Mouse (Mus musculus): ENCODE data around the gene Dusp22.

Dusp22 gene

DNA sequence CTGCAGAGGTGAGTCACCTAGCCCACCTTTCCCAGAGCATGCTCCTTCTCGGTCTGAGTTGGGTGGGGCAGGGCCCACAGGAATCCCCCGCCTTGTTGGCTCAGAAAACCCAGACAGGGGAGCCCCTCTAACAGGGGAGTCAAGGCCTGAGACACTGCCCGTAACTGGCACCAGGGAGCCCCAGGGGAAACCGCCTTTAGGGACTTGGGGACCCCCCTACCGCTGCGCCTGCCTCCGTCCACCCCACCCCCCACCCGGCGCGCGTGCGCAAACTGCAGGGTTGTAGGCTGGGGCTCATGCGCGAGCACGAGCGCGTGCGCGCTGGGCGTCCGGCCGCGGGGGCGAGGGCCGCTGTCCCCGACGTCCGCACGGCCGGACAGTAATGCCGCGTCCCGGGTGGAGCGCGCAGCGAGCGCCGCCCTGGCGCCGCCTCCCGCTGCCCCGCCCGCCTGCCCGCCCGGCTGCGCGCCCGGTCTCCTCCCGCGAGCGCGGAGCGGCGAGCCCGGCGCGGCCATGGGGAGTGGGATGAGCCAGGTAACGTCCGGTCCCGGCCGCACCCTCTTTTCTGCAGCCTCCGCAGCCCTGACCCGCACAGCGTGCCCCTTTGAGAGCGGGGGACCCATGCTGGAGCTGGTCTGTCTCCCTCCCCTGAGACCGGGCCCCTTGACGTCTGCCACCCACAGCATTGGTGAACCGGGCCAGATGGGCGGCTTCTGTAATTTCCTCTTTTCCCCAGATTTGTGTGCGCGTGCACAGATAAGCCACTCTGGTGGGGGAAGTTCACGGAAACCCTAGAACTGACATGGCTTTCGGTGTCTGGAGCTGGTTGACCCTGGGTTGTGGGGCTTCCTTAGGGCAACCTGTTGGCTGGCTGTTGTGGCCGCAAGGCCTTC lies at the start of gene Dusp22:
Dusp22 (plus strand) TSS at position 387 of the 893 bp plus-strand sequence.
- DNase-seq (ENCODE audit: low spot score in 2 of 2), result peak; percentile 91 to 93

DNA sequence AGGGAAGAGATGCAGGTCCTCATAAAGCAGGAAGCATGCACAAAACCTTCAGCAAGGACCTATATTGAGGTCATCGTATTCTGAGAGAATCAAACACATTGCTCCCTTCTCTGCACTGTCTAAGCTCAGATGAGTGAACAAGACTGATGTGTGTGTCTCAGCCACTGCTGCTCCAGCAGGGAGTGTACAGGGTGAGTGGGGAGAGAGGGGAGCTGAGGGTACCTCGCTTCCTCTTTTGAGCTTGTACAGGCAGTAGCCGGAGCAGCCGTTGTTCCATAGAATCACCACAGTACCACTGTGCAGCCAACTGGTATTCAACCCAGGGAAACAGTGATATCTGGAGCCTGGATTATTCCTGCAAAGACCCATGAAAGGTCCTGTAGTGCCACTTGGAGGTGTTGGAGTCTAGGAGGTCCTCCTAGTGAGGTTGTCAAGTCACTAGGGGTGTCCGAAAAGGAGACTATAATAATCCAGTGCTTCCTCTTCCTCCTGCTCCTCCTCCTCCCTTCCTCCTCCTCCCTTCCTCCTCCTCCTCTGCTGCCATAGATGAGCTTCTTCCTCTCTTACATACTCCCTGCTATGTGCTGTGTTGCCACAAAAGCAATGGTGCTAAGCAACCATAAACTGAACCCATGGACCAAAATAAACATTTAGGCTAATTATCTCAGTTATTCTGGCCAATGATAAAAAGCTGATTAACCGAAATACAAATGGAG lies 47.6 kb upstream of the Dusp22 start:
- peak in 1 of 2 experiments; percentile 6 for DNase-seq (ENCODE audit: low spot score in 2 of 2)

DNA sequence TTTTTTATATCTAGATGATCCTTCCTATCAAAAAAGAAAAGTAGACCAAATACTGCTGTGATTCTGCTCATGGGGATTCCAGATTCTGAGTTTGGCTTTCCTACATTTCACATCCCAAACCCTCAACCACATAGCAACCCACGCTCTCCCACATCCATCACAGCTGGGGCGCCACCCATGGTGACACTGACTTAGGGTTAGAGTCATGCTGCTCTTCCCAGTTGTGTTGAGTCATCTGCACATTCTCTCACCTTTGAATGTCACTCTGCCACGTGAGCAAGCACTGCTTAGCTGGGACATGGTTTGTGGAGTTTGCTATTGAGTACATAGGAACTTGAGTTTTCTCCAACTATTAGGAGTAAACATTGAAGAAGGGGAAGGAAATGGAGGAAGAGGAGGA lies 40.1 kb upstream of the Dusp22 start:
- no peak for DNase-seq (ENCODE audit: low spot score in 2 of 2)

DNA sequence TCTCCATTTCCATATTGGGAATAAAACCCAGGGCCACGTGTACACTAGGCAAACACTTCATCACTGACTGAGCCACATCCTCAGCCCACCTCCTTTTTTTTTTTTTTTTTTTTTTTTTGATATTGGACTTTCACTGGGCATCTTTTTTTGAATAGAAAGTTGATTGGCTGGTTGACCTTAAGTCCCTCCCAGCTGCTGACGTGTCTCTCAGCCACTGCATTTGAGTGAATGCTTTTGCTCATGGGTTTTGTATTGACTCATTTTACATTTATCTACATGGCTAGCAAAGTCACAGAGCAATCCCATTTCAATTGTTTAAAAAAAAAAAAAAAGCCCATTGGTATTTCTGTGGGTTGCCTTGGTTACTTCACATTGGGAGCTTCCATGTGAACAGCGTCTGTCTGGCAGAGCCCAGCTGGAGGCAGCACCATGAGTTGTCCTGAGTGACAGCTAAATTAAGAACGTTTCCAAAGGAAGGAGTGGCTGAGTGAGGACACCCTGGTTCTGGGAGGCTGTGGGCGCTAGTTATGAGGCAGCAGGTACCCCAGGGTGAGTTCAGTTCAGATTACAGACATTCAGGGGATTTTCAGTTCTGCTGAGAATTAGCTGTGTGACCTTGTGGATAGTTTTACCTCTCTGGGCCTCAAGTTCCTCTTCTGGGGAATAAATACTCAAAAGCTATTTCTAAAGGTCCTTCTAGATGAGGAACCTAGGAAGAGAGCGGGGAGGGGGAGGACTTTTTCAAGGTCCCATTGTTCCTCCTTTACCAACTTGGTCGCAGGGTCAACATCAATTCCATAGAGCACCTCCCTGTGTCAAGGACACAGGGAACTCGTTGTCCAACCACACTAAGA lies 31.4 kb upstream of the Dusp22 start:
- no peak for DNase-seq (ENCODE audit: low spot score in 2 of 2)

DNA sequence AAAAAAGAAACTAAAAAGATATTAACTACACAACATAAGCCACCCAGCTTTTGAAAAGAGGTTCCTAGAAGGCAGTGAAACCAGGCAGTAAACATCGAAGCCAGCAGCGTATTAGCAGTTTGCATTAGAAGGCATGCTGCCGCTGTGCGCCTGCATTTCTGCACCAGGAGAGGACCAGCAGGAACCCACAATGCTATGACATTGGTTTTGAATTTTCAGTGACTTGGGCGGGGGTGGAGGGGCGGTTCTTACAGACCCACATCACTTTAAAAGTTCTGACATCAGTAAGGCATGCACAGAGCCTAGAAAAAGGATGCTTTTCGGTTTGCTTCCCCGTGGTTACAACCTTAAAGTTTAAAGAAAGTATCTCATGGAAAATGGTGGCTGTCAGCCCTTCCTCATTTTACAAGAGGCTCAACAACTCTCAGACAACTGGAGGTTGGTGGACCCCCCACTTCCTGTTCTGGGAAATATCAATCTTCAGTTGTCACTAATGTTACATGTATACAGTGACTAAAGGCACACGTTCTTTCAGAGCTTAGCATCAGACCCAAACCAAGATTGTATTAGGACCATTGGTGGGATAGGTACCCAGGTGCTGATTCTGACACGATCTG lies 29.9 kb upstream of the Dusp22 start:
- no peak for DNase-seq (ENCODE audit: low spot score in 2 of 2)

DNA sequence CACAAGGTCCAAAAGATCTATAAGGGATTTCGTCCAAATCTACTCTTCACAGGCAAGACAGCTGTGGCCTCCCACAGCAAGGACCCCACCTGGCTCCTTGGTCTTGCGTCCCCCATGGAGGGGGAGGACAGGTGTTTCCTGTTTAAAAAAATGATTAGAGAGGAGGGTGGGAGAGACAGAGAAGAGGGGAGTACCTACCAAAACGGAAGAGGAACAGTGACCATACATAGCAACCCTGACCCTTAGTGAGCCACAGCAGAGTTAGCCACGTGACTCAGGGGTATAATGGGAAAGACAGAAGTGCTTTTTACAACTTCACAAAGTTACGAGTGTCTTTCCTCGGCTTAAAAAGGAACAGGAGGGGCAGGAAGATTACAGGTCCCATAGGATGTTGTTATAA lies 26.8 kb upstream of the Dusp22 start:
- DNase-seq (ENCODE audit: low spot score in 2 of 2), result no peak

DNA sequence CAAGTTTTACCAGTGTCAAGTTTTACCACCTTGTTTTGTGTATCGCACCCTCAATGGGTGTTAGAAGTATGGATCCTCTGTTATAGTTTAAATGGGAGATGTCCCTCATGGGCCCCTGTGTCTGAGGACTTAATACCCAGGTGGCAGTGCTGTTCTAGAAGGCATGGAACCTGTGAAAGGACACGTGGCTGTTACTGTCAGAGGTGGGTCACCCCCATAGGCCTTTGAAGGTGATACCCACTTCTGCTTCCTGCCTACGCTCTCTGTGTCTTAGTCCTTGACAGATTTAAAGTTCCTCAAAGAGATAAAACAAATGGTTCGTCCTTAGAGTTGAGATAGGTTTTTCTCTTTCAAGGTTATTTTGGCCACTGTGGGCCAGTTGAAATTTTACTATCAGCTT lies 23.3 kb upstream of the Dusp22 start:
- DNase-seq (ENCODE audit: low spot score in 2 of 2), result no peak

DNA sequence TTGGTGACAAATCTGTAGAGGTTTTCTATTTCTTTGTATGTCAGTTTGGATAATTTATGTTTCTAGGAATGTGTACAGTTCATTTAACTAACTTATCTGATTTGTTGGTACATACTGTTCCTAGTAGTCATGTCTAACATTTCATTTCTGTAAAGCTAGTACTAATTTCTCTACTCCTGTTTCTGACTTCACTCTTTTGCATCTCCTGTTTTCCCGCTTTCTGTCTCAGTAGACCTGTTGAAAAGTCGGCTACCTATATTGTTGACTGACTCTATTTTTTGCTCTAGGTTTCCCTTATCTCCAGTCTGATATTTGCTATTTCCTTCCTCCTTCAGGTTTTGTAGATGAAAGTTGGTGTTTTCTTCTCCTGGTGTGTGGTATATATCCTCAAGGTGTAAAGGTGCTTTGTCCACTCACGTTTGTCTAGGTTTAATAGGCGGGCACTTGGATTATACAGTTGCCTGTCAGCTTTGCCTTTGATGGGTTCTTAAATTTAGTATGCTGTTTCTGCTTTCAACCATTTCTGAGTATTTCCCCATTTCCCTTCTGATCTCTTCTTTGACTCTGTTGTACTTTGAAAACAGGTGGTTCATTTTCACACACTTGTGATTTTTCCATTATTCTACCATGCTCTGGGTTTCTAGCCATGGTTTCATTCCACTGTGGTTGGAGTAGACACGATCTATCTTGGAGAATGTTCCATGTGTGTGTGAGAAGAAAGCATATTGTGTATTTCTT lies 21.3 kb upstream of the Dusp22 start:
- DNase-seq (ENCODE audit: low spot score in 2 of 2), result no peak

DNA sequence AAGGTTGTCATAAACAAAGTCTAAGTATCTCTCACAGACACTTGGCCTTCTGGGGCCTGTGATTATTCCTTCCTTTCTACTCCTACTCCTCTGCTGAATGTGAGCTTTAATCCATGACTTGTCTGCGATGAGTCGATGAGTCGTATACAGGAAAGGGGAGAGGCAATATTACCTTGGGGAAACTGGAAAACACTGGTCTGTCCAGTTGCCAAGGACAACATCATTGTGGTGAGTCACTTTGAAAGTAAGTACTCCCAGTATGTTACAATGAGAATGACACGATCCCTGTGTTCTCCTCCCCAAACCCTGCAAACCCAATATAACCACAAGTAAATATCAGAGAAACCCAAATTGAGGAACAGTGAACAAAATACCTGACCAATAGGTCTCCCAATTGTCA lies 17.7 kb upstream of the Dusp22 start:
- no peak for DNase-seq (ENCODE audit: low spot score in 2 of 2)

DNA sequence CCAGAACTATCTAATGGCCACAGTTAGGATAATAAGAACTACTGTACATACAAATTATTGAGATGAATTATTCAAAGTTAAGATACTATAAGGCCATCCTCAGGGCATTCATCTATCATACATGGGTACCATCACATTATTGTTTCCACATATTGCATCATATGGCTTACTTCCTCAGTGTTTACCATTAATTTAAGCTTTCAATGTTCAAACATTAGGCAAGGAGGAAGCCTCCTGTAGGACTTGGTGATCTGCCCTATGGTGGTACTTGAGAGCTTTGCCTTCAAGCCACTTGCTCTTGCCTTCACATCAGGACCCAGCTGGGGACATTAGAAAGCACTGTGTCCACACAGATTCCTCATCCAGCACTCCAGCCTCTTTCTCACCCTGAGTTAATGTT lies 11.3 kb upstream of the Dusp22 start:
- no peak for DNase-seq (ENCODE audit: low spot score in 2 of 2)

DNA sequence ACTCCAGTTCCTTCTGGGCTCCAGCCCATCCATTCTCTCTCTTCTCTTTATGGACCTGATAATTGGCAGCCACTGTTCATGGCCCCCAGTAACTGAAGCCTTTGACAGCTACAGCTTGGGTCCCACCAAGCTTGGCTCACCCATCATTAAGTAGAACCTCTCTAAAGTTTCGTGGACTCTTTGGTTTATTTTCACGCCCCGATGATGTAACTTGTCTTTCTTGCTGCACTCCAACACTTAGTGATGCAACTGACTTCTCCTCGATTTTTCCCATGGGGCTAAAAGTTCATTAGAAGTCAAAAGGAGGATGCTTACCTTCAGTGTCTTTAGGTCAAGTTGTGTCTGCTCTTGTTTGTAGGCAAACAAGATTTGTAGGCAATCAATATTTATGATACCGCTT lies 10.6 kb upstream of the Dusp22 start:
- no peak for DNase-seq (ENCODE audit: low spot score in 2 of 2)

DNA sequence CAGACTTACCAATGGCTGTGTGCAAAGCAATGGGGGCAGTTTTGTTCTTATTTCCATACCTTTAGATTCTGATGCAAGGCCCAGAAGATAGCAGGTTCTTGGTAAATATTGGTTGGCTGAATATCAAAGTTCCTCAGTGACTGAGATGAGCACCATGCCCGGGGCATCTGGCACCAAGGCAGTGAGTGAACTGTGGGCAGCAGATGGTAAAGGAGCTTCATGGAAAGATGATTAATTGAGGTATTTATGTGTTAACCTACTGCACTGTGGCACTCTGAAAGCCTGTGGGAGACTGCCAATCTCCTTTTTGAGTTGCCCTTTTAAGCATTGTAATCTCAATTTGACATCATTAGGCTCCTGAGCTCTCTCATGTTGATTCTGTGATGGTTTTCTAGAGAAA lies 9.1 kb upstream of the Dusp22 start:
- DNase-seq (ENCODE audit: low spot score in 2 of 2), result no peak

DNA sequence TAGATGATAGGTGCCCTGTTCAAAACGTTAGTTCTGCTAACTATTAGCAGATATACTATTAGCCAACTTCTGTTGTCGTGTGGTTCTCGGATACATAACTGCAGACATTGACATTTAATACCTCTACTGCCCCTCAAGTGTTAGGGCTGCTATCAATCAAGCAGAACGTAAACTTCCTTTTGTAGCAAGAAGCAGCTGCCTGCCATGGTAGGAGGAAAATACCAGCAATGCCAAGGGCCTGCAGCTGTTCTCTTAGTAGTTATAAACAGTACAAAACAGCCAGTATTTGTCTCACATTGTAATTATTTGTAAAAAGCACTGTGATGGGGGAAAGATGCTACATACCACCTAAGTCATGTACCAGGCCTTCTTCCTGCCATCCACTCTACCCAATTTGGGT lies 6.7 kb upstream of the Dusp22 start:
- DNase-seq (ENCODE audit: low spot score in 2 of 2), result no peak

DNA sequence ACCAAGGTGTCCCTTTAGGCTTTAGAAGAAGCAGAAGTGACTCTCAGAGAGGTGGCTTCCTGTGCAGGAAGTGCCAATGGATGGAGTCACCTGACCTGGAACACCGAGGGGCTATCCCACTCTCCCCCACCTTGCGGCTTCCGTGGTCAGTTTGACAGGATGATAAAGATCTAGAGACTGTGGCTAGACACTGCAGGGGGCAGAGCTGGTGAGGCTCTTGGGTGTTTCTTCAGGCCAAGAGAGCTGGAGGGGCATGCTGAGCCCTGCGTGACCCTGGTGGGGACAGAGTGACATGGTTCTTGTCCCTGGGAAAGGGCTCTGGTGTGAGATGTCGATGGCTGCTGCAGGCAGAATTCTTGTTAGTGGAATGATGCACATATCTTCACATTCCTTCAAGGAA lies 5.3 kb upstream of the Dusp22 start:
- DNase-seq (ENCODE audit: low spot score in 2 of 2), result no peak

DNA sequence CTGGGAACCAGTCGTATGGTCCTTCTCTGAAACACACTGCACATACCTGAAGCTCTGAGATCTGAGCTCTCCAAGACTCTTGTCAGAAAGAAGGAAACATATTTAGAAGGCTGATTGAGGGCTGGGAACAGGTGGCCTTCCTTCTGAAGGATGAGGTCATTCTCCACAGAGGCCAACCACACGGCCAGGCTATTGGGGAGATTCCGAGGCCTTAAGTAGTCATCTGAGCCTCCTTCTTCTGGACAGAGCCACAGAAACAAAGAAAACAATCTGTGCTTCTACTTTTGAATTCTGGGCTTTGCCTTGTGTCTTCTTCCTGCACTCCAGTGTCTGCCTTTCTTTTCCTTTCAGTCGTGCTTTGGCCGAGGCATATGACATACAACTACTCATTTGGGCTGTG lies 2.9 kb upstream of the Dusp22 start:
- no peak for DNase-seq (ENCODE audit: low spot score in 2 of 2)

DNA sequence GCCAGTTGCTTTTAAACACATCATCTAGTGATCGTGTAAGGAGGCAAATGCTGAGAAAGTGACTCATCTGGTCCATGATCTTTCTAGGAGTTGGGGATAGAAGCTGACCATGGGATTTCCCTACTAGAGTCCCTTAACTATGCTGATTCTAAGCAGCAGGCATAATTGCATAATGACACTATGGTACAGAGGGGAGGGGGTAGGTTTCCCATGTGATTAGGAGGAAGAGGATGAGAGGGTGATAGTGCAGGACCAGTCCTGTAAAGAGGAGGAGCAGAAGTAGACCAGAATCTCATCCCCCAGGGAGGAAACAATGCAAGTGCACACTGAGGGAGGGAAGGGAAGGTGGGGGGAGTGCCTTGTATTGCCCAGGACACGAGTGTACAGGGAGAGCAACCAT lies 2.0 kb upstream of the Dusp22 start:
- DNase-seq (ENCODE audit: low spot score in 2 of 2), result no peak

DNA sequence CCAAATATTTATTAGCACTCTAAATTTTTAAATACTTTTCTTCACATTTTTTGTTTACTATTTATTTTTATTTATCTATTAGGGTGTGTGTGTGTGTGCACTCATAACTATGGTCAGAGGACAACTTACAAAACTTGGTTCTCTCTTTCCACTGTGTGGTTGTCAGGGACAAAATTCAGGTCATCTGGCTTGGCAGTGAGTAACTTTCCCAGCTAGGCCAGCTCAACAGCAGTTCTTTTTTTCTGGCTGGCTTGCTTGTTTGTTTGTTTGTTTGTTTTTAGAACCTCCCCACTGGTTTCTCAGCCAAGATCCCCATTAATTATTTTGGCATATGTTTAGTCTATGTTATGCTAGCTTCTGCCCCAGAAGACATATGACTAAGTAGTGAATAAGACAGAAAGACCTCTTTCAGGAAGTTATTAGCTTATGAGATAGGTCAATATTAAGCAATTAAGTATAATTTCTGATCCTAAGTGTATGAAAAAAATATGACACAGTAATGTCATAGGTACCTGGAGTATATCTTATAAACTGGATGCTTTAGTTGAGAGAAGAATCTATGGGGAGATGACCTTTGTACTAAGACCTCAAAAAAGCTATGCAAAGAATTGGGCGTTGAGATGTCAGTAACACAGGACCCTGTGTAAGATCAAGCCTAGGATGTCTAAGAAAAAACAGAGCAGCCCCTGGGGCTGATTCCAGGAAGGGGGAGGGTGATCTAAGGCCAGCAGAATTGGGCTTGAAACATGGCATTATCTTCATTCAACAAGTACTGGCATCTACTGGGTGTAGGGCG lies 1.4 kb upstream of the Dusp22 start:
- DNase-seq (ENCODE audit: low spot score in 2 of 2), result no peak

DNA sequence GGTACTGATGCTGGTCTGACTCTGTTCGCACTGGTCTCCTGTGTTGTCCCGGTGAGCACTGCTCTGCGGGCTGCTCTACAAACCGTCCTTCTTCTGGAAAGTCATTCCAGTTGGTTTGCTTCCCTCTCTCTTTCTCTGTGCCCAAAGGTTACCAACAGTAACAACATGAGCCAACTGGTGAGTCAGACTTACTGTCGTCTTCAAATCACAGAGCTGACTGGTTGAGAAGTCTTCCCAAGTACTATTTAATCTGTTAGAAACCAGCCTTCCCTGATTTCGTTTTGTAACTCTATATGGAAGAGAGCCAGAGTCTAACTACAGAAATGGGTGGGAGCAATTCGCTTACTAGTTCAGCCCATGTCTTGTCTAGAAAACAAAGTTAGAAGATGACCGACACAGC lies 5.5 kb downstream of the Dusp22 start:
- no peak for DNase-seq (ENCODE audit: low spot score in 2 of 2)

DNA sequence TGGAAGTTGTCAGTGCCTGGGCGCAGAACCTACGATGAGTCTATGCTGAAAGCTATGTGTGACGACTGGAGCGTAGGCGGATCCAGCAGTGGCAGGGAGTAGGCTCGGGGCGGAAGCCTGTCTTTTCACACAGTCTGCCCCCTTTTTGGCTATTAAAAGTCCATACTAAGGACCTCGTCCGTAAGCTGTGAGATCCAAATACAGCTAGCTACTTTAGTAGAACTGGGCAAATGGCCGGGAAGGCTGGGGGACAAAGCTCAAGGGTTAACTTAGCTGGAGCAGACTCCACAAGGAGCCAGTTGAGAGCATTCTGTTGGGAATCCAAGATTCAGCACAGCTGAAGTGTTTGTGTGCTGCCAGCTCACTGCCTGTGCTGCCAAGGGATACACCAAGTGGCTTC lies 6.7 kb downstream of the Dusp22 start:
- no peak for DNase-seq (ENCODE audit: low spot score in 2 of 2)

DNA sequence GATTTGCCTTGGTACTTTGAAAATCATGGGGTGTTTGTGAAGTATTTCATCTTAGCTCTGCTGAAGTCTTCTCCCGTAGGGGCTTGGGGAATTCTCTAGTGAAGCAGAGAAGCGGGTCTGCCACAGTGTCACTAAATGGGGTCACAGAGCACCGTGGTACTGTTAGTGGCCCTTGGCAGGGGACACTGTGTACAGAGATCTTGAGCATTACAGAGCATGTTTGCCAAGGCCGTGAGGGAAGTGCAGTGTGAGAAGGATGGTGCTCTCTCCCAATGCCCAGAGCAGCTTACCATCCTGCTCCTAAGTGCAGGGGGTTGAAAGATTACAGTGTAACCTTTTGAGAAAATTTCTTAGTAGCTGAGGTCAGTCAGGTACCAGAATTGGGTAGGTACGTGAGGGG lies 8.5 kb downstream of the Dusp22 start:
- DNase-seq (ENCODE audit: low spot score in 2 of 2), result no peak

Data from heart, adult 9 months (tissue).